Mouse (Mus musculus) monocyte, adult 59 days (primary cell): ENCODE measurements around the gene Rhbdl1. TPM values are rescaled to one million over a fixed set of nuclear protein-coding genes. Genes with fewer than 3 reads are reported as not detected.

Source experiments
- total RNA-seq, 2 experiments: library from RNA; stranded (reverse); gene quantifications; one replicate each; pipeline ENCODE4 v1.2.4; 2023

The Rhbdl1 gene
- total RNA-seq, 2 experiments from 2014 or later = 1.2 to 1.7 TPM

Other genes starting within 250 kb of the Rhbdl1 start
- not detected for gene Gng13, start 120.1 kb downstream of the Rhbdl1 start, total RNA-seq
- 1 to 10 TPM; 2.6 to 3.9 TPM for gene Chtf18, start 109.9 kb downstream of the Rhbdl1 start, total RNA-seq
- gene Rpusd1, start 109.6 kb downstream of the Rhbdl1 start, total RNA-seq = 1 to 10 TPM; 6.6 to 7.9 TPM
- gene Mslnl, start 101.3 kb downstream of the Rhbdl1 start, total RNA-seq = not detected
- gene Msln, start 82.9 kb downstream of the Rhbdl1 start, total RNA-seq = 1 to 10 TPM; 1.2 to 1.3 TPM
- gene Narfl, start 63.5 kb downstream of the Rhbdl1 start, total RNA-seq = 10 to 100 TPM; 33.1 to 34.7 TPM
- gene Haghl, start 51.6 kb downstream of the Rhbdl1 start, total RNA-seq = 10 to 100 TPM; 21.6 to 21.7 TPM
- not detected for gene Ccdc78, start 50.7 kb downstream of the Rhbdl1 start, total RNA-seq
- 10 to 100 TPM; 33.5 to 35.6 TPM for gene Fam173a, start 44.4 kb downstream of the Rhbdl1 start, total RNA-seq
- not detected for gene AC134908.4, start 41.6 kb downstream of the Rhbdl1 start, total RNA-seq
- gene Metrn, start 40.2 kb downstream of the Rhbdl1 start, total RNA-seq = 1 to 10 TPM; 8.0 to 9.9 TPM
- under 1 TPM in 1 of 2 experiments, not detected in 1; 0.24 TPM for gene Fbxl16, start 28.2 kb downstream of the Rhbdl1 start, total RNA-seq
- 10 to 100 TPM; 13.5 to 14.9 TPM for gene Wdr24, start 13.7 kb downstream of the Rhbdl1 start, total RNA-seq
- gene Jmjd8, start 8.4 kb downstream of the Rhbdl1 start, total RNA-seq = 10 to 100 TPM; 23.2 to 28.1 TPM
- 10 to 100 TPM; 50.8 to 51.1 TPM for gene Stub1, start 3.9 kb downstream of the Rhbdl1 start, total RNA-seq
- 1 to 10 TPM in 1 of 2 experiments, under 1 TPM in 1; 0.89 to 4.0 TPM for gene Gm20683, start 4.5 kb upstream of the Rhbdl1 start, total RNA-seq
- 10 to 100 TPM; 28.4 to 34.3 TPM for gene Rhot2, start 7.6 kb upstream of the Rhbdl1 start, total RNA-seq
- 1 to 10 TPM; 6.0 to 6.2 TPM for gene Wdr90, start 24.2 kb upstream of the Rhbdl1 start, total RNA-seq
- gene Mcrip2, start 31.5 kb upstream of the Rhbdl1 start, total RNA-seq = 1 to 10 TPM; 4.8 to 5.5 TPM
- gene Mettl26, start 37.8 kb upstream of the Rhbdl1 start, total RNA-seq = 10 to 100 TPM; 10.1 to 11.1 TPM
- 1 to 10 TPM; 3.2 to 3.3 TPM for gene Wfikkn1, start 43.6 kb upstream of the Rhbdl1 start, total RNA-seq
- 10 to 100 TPM; 16.5 to 18.1 TPM for gene Rab40c, start 82.4 kb upstream of the Rhbdl1 start, total RNA-seq
- 10 to 100 TPM; 46.9 to 60.5 TPM for gene Pigq, start 107.6 kb upstream of the Rhbdl1 start, total RNA-seq
- not detected for gene Nhlrc4, start 107.7 kb upstream of the Rhbdl1 start, total RNA-seq
- not detected for gene A930017K11Rik, start 115.3 kb upstream of the Rhbdl1 start, total RNA-seq
- 10 to 100 TPM; 31.1 to 32.2 TPM for gene Capn15, start 148.5 kb upstream of the Rhbdl1 start, total RNA-seq
- 1 to 10 TPM; 5.1 to 6.8 TPM for gene Rab11fip3, start 232.3 kb upstream of the Rhbdl1 start, total RNA-seq